Mouse (Mus musculus) ES-E14 (cell line): ENCODE measurements at regions not wholly inside any gene's neighbourhood (a gene's known extent, or its start where the extent isn't known, plus 50 kb on each side); places are given as distances from the start of the nearest gene placed in this dataset.

Experiments
- DNase-seq: peaks from one replicate; pipeline ENCODE4 v3.0.0-alpha.2; 2013; ENCODE audit warnings: low read depth, low spot score
- H3K27ac ChIP-seq: 2 replicates; pipeline ENCODE4 v1.5.1; 2012; ENCODE audit warnings: low read depth, mild to moderate bottlenecking, low read length, moderate library complexity, mixed read lengths; ENCODE audit not compliant: poor library complexity, insufficient read depth, severe bottlenecking
- H3K36me3 ChIP-seq: 2 replicates; pipeline ENCODE4 v1.6.1; 2012; ENCODE audit warnings: mild to moderate bottlenecking, low read length, moderate library complexity, mixed read lengths; ENCODE audit not compliant: control insufficient read depth, poor library complexity, insufficient read depth, severe bottlenecking
- H3K4me1 ChIP-seq, 2 experiments: fragments of 150-350 bp in 1 of 2; sonication (generic) in 1 of 2; 2 replicates each; pipeline ENCODE4 v1.6.1; 2012; ENCODE audit warnings: low read length in 2 of 2, mild to moderate bottlenecking in 1 of 2, mixed read lengths in 1 of 2; ENCODE audit not compliant: control insufficient read depth in 2 of 2, insufficient read depth in 2 of 2, poor library complexity in 1 of 2
- H3K4me3 ChIP-seq, 2 experiments: fragments of 150-350 bp in 1 of 2; sonication (generic) in 1 of 2; 2 replicates each; pipeline ENCODE4 v1.5.1; 2012; ENCODE audit warnings: low read length in 2 of 2, low read depth in 1 of 2, mild to moderate bottlenecking in 1 of 2, mixed read lengths in 1 of 2; ENCODE audit not compliant: insufficient read depth in 1 of 2, poor library complexity in 1 of 2, severe bottlenecking in 1 of 2
- H3K9ac ChIP-seq: 2 replicates; pipeline ENCODE4 v1.6.1; 2012; ENCODE audit warnings: low read depth, mild to moderate bottlenecking, low read length, mixed read lengths; ENCODE audit not compliant: poor library complexity, insufficient read depth, severe bottlenecking
- H3K9me3 ChIP-seq: fragments of 150-350 bp; sonication (generic); 2 replicates; pipeline ENCODE4 v1.6.1; 2012; ENCODE audit warnings: low read depth, mild to moderate bottlenecking, low read length; ENCODE audit not compliant: control insufficient read depth, insufficient read depth
- CHD2 ChIP-seq: IDR thresholded peaks from 2 replicates; pipeline ENCODE4 v1.6.1; 2014; ENCODE audit warnings: mild to moderate bottlenecking, low read depth, low read length, inconsistent platforms
- HCFC1 ChIP-seq: IDR thresholded peaks from 2 replicates; pipeline ENCODE4 v1.6.1; 2012; ENCODE audit warnings: low read length, inconsistent platforms, borderline replicate concordance; ENCODE audit not compliant: insufficient read depth
- MAFK ChIP-seq: IDR thresholded peaks from 2 replicates; pipeline ENCODE4 v1.6.1; 2014; ENCODE audit warnings: mild to moderate bottlenecking, low read depth, low read length, inconsistent platforms; ENCODE audit not compliant: insufficient read depth
- ZC3H11A ChIP-seq: IDR thresholded peaks from 2 replicates; pipeline ENCODE4 v1.6.1; 2012; ENCODE audit warnings: low read depth, mild to moderate bottlenecking, inconsistent platforms, low read length, borderline replicate concordance
- ZNF384 ChIP-seq: IDR thresholded peaks from 2 replicates; pipeline ENCODE4 v1.6.1; 2012; ENCODE audit warnings: low read depth, low read length, inconsistent platforms
- in situ Hi-C, 2 experiments: fragments of 600-800 bp; cut with MboI; formaldehyde crosslinking; loops; one replicate each; pipeline ENCODE4 v1.15.1; 2025; ENCODE audit warnings: low sequenced_read_pairs in 2 of 2, inconsistent platforms in 1 of 2; ENCODE audit not compliant: unreplicated experiment in 2 of 2

GRCm38 (mm10) chr11:27203330-27204214, 609.8 kb upstream of the Vrk2 start:
- peaks cover 0 to 2% of the 10 kb centered on the region in 2 experiments; a peak in 1 of 4 replicates for H3K4me1 ChIP-seq
- no peak for TF ChIP-seq CHD2
- TF ChIP-seq HCFC1 = no peak
- no peak for TF ChIP-seq ZNF384
- no peak for TF ChIP-seq MAFK
- no peak for TF ChIP-seq ZC3H11A
- no peaks in the 10 kb centered on the region for H3K9me3 ChIP-seq
- no peak for DNase-seq
- H3K27ac ChIP-seq = no peak overlapping the region
- in situ Hi-C loops = no loop called here
- H3K36me3 ChIP-seq = no peaks in the 10 kb centered on the region
- no peak overlapping the region for H3K9ac ChIP-seq
- no peak overlapping the region for H3K4me3 ChIP-seq

DNA sequence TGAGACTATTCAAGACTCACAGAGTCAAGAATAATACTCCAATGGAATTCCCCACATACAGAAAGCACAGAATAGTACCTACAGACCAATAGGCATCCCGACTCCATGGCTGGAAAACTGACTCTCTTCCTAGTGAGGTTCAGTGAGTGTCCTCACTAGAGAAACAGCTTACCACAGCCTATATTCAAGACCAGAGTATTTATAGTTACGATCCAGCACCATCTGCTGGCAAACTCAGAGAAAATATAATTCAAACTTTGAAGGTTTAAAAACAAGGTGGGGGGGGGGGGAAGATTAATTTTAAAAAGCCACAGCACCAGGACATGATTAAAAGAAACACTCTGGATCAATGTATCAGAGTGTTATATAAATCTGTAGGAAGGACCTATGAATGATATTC, 590.2 kb upstream of the Vrk2 start:
- no peak overlapping the region for H3K9ac ChIP-seq
- no peak overlapping the region for H3K4me3 ChIP-seq
- no peaks in the 10 kb centered on the region for H3K36me3 ChIP-seq
- H3K9me3 ChIP-seq = no peaks in the 10 kb centered on the region
- DNase-seq = no peak
- H3K4me1 ChIP-seq = no peaks in the 10 kb centered on the region
- in situ Hi-C loops = no loop called here
- TF ChIP-seq MAFK = no peak
- TF ChIP-seq CHD2 = no peak
- TF ChIP-seq ZC3H11A = no peak
- TF ChIP-seq ZNF384 = no peak
- TF ChIP-seq HCFC1 = no peak
- no peak overlapping the region for H3K27ac ChIP-seq

GRCm38 (mm10) chr11:27183422-27183821, 589.6 kb upstream of the Vrk2 start:
- in situ Hi-C loops = no loop called here
- TF ChIP-seq CHD2 (no peak), HCFC1 (no peak), MAFK (peak; percentile 70), ZC3H11A (no peak)
- H3K4me1 ChIP-seq = no peaks in the 10 kb centered on the region

GRCm38 (mm10) chr11:27160411-27160810, 566.6 kb upstream of the Vrk2 start:
- no peak overlapping the region for H3K27ac ChIP-seq
- no peak overlapping the region for H3K4me3 ChIP-seq
- no peaks in the 10 kb centered on the region for H3K9me3 ChIP-seq
- DNase-seq = no peak
- no peaks in the 10 kb centered on the region for H3K36me3 ChIP-seq
- in situ Hi-C loops = no loop called here
- no peak overlapping the region for H3K9ac ChIP-seq
- no peak for TF ChIP-seq ZC3H11A
- H3K4me1 ChIP-seq = no peaks in the 10 kb centered on the region

More at GRCm38 (mm10) chr11:27183422-27183821, 589.6 kb upstream of the Vrk2 start:
- Histone ChIP-seq H3K9ac (no peak overlapping the region), H3K4me3 (no peak overlapping the region), H3K9me3 (no peaks in the 10 kb centered on the region), H3K27ac (no peak overlapping the region), H3K36me3 (no peaks in the 10 kb centered on the region)
- no peak for DNase-seq
